Mouse (Mus musculus) ES-Bruce4 (cell line): ENCODE results near the gene Dnah3. TPM values are rescaled to one million over a fixed set of nuclear protein-coding genes. Genes with fewer than 3 reads are reported as not detected.
A peak's percentile ranks its signal among the peaks of the same experiment; 100 is the strongest.

Source experiments
- H3K27ac ChIP-seq: 2 replicates; pipeline ENCODE4 v1.5.1; 2012; ENCODE audit warnings: low read length, inconsistent platforms; ENCODE audit not compliant: insufficient read depth
- H3K27me3 ChIP-seq: 2 replicates; pipeline ENCODE4 v1.6.1; 2012; ENCODE audit warnings: mild to moderate bottlenecking, low read length, inconsistent platforms; ENCODE audit not compliant: control insufficient read depth, poor library complexity, insufficient read depth, severe bottlenecking
- H3K36me3 ChIP-seq: 2 replicates; pipeline ENCODE4 v1.6.1; 2012; ENCODE audit warnings: inconsistent platforms, mild to moderate bottlenecking, low read length, moderate library complexity; ENCODE audit not compliant: control insufficient read depth, poor library complexity, insufficient read depth, severe bottlenecking
- H3K4me1 ChIP-seq: one replicate; pipeline ENCODE4 v1.8.1; 2011; ENCODE audit warnings: low read length; ENCODE audit not compliant: control insufficient read depth, insufficient read depth
- H3K4me3 ChIP-seq: 2 replicates; pipeline ENCODE4 v1.5.1; 2011; ENCODE audit warnings: low read depth, mild to moderate bottlenecking, low read length
- H3K9ac ChIP-seq: 2 replicates; pipeline ENCODE4 v1.6.1; 2012; ENCODE audit warnings: low read depth, mild to moderate bottlenecking, inconsistent platforms; ENCODE audit not compliant: poor library complexity, severe bottlenecking
- H3K9me3 ChIP-seq: replicated peaks from 2 replicates; pipeline ENCODE4 v1.6.1; 2012; ENCODE audit warnings: mild to moderate bottlenecking, low read length, inconsistent platforms; ENCODE audit not compliant: control insufficient read depth, poor library complexity, insufficient read depth, severe bottlenecking
- CTCF ChIP-seq: IDR thresholded peaks from one replicate; pipeline ENCODE4 v1.8.1; 2011; ENCODE audit warnings: low read depth, low read length
- EP300 ChIP-seq: IDR thresholded peaks from 2 replicates; pipeline ENCODE4 v1.6.1; 2011; ENCODE audit warnings: low read depth, low read length; ENCODE audit not compliant: insufficient read depth
- POLR2A ChIP-seq: IDR thresholded peaks from one replicate; pipeline ENCODE4 v1.8.1; 2011; ENCODE audit warnings: low read length; ENCODE audit not compliant: insufficient read depth
- polyA plus RNA-seq: library from polyadenylated mRNA; stranded (reverse); fragments of >200 nt; gene quantifications from 2 replicates; pipeline ENCODE4 v1.2.4, GENCODE M21; 2011; ENCODE audit warnings: low read depth; ENCODE audit not compliant: missing spikeins, insufficient read depth, insufficient read length

The Dnah3 gene
- polyA plus RNA-seq, 1 experiment, result not detected

DNA sequence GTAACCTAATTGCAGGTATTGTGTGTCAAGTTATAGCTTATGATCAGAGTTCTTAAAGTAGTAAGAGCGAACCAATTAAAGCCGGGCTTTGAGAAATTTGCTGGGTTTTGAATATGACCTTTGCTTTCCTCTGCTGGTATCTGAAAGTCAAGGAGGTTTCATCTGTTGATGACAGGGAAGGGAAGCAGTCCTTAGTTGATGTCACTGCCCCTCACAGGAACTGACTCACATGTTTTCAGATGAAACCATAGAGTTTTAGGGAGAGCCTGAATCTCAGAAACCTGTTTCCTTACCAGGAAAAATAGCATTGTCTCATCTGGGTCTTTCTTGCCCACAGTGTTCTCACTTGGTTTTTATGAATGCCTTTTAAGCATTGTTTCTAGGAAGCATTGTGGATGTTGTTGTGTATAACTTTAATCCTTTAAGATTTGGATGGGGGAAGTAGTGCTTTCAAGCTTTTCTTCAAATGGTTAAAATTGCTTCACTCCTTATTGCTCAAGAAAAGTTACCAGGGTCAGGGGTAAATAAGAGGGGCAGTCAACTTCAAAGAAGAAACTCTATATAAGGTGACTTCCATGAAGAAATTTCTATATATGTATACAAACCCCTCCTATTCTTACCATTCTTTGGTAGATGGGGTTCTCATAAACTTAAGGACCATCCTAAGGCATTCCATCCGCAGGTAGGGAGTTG is 188.4 kb downstream of the Dnah3 start:
- Histone ChIP-seq H3K36me3 (no peaks in the 10 kb centered on the region), H3K9ac (no peak overlapping the region), H3K27ac (no peak overlapping the region), H3K9me3 (no peaks in the 10 kb centered on the region), H3K4me3 (no peak overlapping the region), H3K4me1 (no peaks in the 10 kb centered on the region), H3K27me3 (no peaks in the 10 kb centered on the region)
- TF ChIP-seq POLR2A, result no peak
- no peak for TF ChIP-seq CTCF
- TF ChIP-seq EP300, result no peak

DNA sequence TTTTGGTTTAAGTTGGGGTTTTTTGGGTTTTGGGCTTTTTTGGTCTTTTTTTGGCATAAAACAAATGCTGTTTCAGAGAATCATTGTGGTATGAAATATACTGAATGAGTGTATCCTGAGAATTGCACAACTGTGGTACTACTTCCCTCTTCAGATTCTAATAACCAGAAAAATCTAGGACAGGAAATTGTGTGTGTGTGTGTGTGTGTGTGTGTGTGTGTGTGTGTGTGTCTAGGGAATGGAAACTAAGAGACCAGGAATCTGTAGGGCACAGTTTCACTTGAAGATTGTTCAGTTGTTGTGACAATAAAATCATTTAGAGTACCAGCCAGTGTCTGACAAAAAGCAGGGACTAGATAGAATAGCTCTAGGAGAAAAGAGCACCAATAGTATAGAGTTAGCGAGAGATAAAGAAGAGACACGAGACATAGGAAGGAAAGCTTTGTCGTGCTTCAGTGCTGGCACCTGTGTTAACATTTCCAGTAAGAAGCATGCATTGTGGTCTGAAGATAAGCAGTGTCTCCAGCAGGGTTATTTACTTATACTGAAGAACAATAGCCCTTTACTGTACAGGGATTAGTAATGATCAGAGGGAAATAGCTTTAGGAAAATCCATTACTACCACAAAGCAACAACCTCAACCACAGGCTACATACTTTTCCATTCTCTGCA is 195.6 kb downstream of the Dnah3 start:
- Histone ChIP-seq H3K36me3 (no peaks in the 10 kb centered on the region), H3K27me3 (no peaks in the 10 kb centered on the region), H3K9me3 (no peaks in the 10 kb centered on the region), H3K9ac (no peak overlapping the region), H3K4me3 (no peak overlapping the region), H3K27ac (no peak overlapping the region), H3K4me1 (peaks cover 1% of the 10 kb centered on the region)
- TF ChIP-seq POLR2A (no peak), EP300 (no peak), CTCF (no peak)

DNA sequence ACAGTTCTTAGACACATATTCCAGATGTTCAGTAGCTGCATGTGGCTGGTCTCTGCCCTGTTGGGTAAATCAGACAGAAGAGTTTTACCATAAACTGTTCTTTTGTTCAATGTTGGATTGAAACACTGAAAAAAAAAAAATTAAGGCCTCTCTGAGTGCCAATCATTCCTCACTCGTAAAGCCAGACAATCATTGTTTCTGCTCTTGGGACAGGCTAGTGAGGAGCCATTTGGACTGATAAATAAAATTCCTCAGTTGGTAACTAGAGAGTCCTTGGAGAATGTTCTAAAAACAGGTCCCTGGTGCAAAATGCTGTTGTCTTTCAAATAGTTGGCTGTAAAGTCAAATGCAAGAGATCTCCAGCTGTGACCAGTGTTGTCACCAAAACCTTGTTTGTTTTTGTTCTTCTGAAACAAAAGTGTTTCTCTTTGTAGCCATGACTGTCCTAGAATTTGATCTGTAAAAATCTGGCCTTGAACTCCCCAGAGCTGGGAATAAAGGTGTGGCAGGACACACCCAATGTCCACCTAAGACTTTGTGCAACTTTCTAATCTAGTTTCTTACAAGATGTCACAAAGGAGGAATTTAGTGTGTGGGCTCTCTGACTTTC is 196.7 kb downstream of the Dnah3 start:
- no peaks in the 10 kb centered on the region for H3K9me3 ChIP-seq
- H3K36me3 ChIP-seq, result no peaks in the 10 kb centered on the region
- no peaks in the 10 kb centered on the region for H3K27me3 ChIP-seq
- peak overlapping the region; percentile 88 for H3K27ac ChIP-seq
- TF ChIP-seq EP300, result no peak
- TF ChIP-seq POLR2A, result no peak
- TF ChIP-seq CTCF, result no peak
- peaks cover 1% of the 10 kb centered on the region for H3K4me1 ChIP-seq
- no peak overlapping the region for H3K4me3 ChIP-seq
- H3K9ac ChIP-seq, result no peak overlapping the region

DNA sequence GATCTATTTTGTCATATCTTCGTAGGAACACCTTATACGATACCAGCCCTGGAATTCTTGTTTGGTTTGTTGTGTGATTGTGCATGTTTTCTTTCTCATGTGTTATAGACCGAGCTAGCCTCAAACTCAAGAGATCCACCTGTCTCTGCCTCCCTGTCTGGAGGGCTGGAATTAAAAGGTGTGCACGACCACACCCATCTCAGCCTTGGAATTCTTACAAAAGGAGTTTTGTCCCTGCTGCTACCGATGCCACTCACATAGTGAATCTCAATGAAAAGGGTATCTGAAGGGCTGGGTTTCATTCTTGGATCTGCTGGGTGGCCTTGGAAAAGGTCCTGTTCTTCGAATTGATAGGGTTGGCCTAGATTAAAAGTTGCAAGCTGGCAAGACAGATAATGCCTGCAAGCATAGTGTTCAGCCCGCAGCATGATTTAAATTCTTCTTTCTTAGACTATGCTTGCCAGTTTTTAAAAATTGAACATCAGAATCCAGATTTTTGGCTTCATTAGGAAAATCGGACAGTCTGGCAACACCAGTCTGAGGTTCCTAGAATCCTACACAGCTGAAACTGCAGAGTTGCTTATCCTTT is 197.5 kb downstream of the Dnah3 start:
- no peak overlapping the region for H3K9ac ChIP-seq
- H3K27ac ChIP-seq, result peak overlapping the region; percentile 88
- H3K36me3 ChIP-seq, result no peaks in the 10 kb centered on the region
- H3K4me3 ChIP-seq, result no peak overlapping the region
- H3K27me3 ChIP-seq, result no peaks in the 10 kb centered on the region
- TF ChIP-seq CTCF, result no peak
- TF ChIP-seq EP300, result 0 out of 2 replicates have a peak, but pooled peaks have one; percentile 24
- no peaks in the 10 kb centered on the region for H3K9me3 ChIP-seq
- peaks cover 1% of the 10 kb centered on the region for H3K4me1 ChIP-seq

DNA sequence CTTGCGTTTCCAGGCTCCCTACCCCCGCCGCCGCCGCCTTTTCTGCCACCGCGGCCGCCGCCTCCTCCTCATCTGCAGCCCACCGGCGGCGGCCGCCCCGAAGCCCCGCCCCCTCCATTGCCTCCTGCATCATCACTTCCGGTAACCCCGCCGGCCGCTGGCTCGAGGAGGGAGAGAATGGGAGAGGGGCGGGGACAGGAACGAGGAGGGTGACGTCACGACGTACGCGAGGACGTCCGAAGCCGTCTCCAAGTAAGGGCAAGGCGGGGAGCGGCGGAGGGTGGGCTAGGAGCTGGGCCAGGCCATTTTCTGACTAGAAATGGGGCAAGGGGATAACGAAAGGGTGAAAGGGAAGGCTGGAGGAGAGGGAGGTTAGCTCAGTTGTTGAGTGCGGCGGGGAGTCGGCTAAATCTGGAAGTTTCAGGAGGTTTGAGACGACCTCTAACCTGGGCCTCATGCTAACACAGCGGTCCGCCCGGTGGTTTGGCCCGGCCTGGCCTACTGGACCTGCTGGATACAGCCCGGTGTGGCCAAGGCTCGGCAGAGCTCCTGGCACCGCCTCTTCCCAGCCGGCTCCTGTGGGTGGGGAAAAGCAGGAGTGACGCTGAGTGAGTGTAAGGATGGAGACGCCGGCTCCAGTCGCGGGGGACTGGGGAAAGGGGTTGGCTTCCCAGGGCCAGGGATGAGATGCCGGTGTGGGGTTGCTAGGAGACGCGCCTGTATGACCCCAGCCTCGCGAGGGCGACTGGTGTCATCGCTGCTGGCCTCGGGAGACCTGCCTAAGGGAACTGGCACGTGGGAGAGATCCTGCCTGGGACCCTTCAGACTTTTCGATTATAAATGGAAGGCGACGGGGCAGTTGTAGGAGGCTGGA is 199.2 kb downstream of the Dnah3 start, which contains the start of the genes Lyrm1 and Dcun1d3:
TSS of gene Lyrm1 (plus strand) at position 223 of the 874 bp plus-strand sequence.
TSS of gene Dcun1d3 (minus strand) at position 660 of the 874 bp plus-strand sequence.
- H3K27me3 ChIP-seq, result no peaks in the 10 kb centered on the region
- H3K27ac ChIP-seq, result peak within 1 kb of the TSS; percentile 88
- TF ChIP-seq CTCF (no peak), EP300 (no peak), POLR2A (no peak)
- peak within 1 kb of the TSS; percentile 95 for H3K9ac ChIP-seq
- peaks cover 2% of the 10 kb centered on the region for H3K4me1 ChIP-seq
- H3K9me3 ChIP-seq, result no peaks in the 10 kb centered on the region
- peak within 1 kb of the TSS; percentile 95 for H3K4me3 ChIP-seq
- no peaks in the 10 kb centered on the region; the same call in 1 of the 2 replicates for H3K36me3 ChIP-seq
